Mouse (Mus musculus): ENCODE measurements around the gene Rgmb. TPM values are rescaled to one million over a fixed set of nuclear protein-coding genes. Genes with fewer than 3 reads are reported as not detected.

Gene Rgmb
- polyA plus RNA-seq, 1 experiment from 2014 or later, result 14.2 TPM

GRCm38 (mm10) chr17:15804008-15804812, 26.6 kb downstream of the Rgmb start:
- no peak overlapping the region for H3K27ac ChIP-seq
- no peak overlapping the region for H3K4me3 ChIP-seq
- no peak for DNase-seq (ENCODE audit: low spot score)
- no peaks in the 10 kb centered on the region for H3K27me3 ChIP-seq (ENCODE audit: low read depth, poor library complexity, severe bottlenecking)
- H3K9me3 ChIP-seq (replicated peaks), result no peaks in the 10 kb centered on the region
- H3K36me3 ChIP-seq, result peaks cover 21% of the 10 kb centered on the region
- WGBS, result 52% methylated on average over 15 of the region's 15 CpGs
- H3K4me1 ChIP-seq, result peaks cover 22% of the 10 kb centered on the region

GRCm38 (mm10) chr17:15799195-15799793, 31.5 kb downstream of the Rgmb start:
- DNase-seq (ENCODE audit: low spot score), result no peak
- no peak overlapping the region for H3K27ac ChIP-seq
- WGBS, result 84% methylated on average over 3 of the region's 3 CpGs
- H3K27me3 ChIP-seq (ENCODE audit: low read depth, poor library complexity, severe bottlenecking), result no peaks in the 10 kb centered on the region
- no peaks in the 10 kb centered on the region for H3K4me1 ChIP-seq
- H3K4me3 ChIP-seq, result no peak overlapping the region
- no peaks in the 10 kb centered on the region for H3K36me3 ChIP-seq
- H3K9me3 ChIP-seq (replicated peaks), result no peaks in the 10 kb centered on the region

GRCm38 (mm10) chr17:15790716-15791115, 40.1 kb downstream of the Rgmb start:
- H3K4me3 ChIP-seq, result no peak overlapping the region
- no peaks in the 10 kb centered on the region for H3K4me1 ChIP-seq
- DNase-seq (ENCODE audit: low spot score), result no peak
- no peaks in the 10 kb centered on the region for H3K36me3 ChIP-seq
- 90% methylated on average over 8 of the region's 8 CpGs for WGBS
- H3K27ac ChIP-seq, result no peak overlapping the region
- no peaks in the 10 kb centered on the region for H3K27me3 ChIP-seq (ENCODE audit: low read depth, poor library complexity, severe bottlenecking)
- no peaks in the 10 kb centered on the region for H3K9me3 ChIP-seq (replicated peaks)

- DNase-seq (ENCODE audit: low spot score), result no peak
- Histone ChIP-seq H3K36me3 (no peaks in the 10 kb centered on the region), H3K4me1 (no peaks in the 10 kb centered on the region), H3K9me3 (replicated peaks) (no peaks in the 10 kb centered on the region), H3K27me3 (ENCODE audit: low read depth, poor library complexity, severe bottlenecking) (no peaks in the 10 kb centered on the region), H3K4me3 (no peak overlapping the region), H3K27ac (no peak overlapping the region)
- WGBS, result 31% methylated on average over 3 of the region's 3 CpGs
These were observed 43.8 kb downstream of the Rgmb start for GRCm38 (mm10) chr17:15787036-15787435.

GRCm38 (mm10) chr17:15777979-15778378, 52.9 kb downstream of the Rgmb start:
- no peak for DNase-seq (ENCODE audit: low spot score)
- 80% methylated on average over 6 of the region's 6 CpGs for WGBS
- H3K9me3 ChIP-seq (replicated peaks), result no peaks in the 10 kb centered on the region

GRCm38 (mm10) chr17:15776349-15776748, 54.5 kb downstream of the Rgmb start:
- WGBS, result 74% methylated on average over 5 of the region's 5 CpGs
- Histone ChIP-seq H3K9me3 (replicated peaks) (no peaks in the 10 kb centered on the region), H3K27ac (no peak overlapping the region), H3K27me3 (ENCODE audit: low read depth, poor library complexity, severe bottlenecking) (no peaks in the 10 kb centered on the region), H3K4me1 (no peaks in the 10 kb centered on the region), H3K36me3 (peaks cover 12% of the 10 kb centered on the region), H3K4me3 (no peak overlapping the region)
- no peak for DNase-seq (ENCODE audit: low spot score)

More at GRCm38 (mm10) chr17:15777979-15778378, 52.9 kb downstream of the Rgmb start:
- Histone ChIP-seq H3K4me3 (no peak overlapping the region), H3K4me1 (no peaks in the 10 kb centered on the region), H3K27me3 (ENCODE audit: low read depth, poor library complexity, severe bottlenecking) (no peaks in the 10 kb centered on the region), H3K27ac (no peak overlapping the region), H3K36me3 (0 out of 2 replicates have a peak, but pooled peaks cover under 1% of the 10 kb centered on the region)

GRCm38 (mm10) chr17:15774565-15775215, 56.1 kb downstream of the Rgmb start:
- Histone ChIP-seq H3K4me3 (no peak overlapping the region), H3K27me3 (ENCODE audit: low read depth, poor library complexity, severe bottlenecking) (no peaks in the 10 kb centered on the region), H3K36me3 (peaks cover 29% of the 10 kb centered on the region), H3K27ac (no peak overlapping the region), H3K4me1 (no peaks in the 10 kb centered on the region), H3K9me3 (replicated peaks) (no peaks in the 10 kb centered on the region)
- no peak for DNase-seq (ENCODE audit: low spot score)
- WGBS, result 85% methylated on average over 5 of the region's 5 CpGs

GRCm38 (mm10) chr17:15773956-15774355, 56.9 kb downstream of the Rgmb start:
- peaks cover 36% of the 10 kb centered on the region for H3K36me3 ChIP-seq
- no peak overlapping the region for H3K27ac ChIP-seq
- no peaks in the 10 kb centered on the region for H3K4me1 ChIP-seq
- no peak for DNase-seq (ENCODE audit: low spot score)
- no peak overlapping the region for H3K4me3 ChIP-seq
- H3K27me3 ChIP-seq (ENCODE audit: low read depth, poor library complexity, severe bottlenecking), result no peaks in the 10 kb centered on the region
- WGBS, result 90% methylated on average over 6 of the region's 6 CpGs
- H3K9me3 ChIP-seq (replicated peaks), result no peaks in the 10 kb centered on the region

GRCm38 (mm10) chr17:15769081-15769724, 61.6 kb downstream of the Rgmb start:
- 95% methylated on average over 7 of the region's 7 CpGs for WGBS
- H3K9me3 ChIP-seq (replicated peaks), result no peaks in the 10 kb centered on the region
- peaks cover 84% of the 10 kb centered on the region for H3K36me3 ChIP-seq
- H3K27ac ChIP-seq, result no peak overlapping the region
- H3K27me3 ChIP-seq (ENCODE audit: low read depth, poor library complexity, severe bottlenecking), result no peaks in the 10 kb centered on the region
- DNase-seq (ENCODE audit: low spot score), result no peak
- no peak overlapping the region for H3K4me3 ChIP-seq
- no peaks in the 10 kb centered on the region for H3K4me1 ChIP-seq

- H3K9me3 ChIP-seq (replicated peaks), result no peaks in the 10 kb centered on the region
- H3K36me3 ChIP-seq, result peaks cover 90% of the 10 kb centered on the region
- H3K4me1 ChIP-seq, result no peaks in the 10 kb centered on the region
- no peak overlapping the region for H3K27ac ChIP-seq
- no peaks in the 10 kb centered on the region for H3K27me3 ChIP-seq (ENCODE audit: low read depth, poor library complexity, severe bottlenecking)
- WGBS, result 93% methylated on average over 8 of the region's 8 CpGs
- H3K4me3 ChIP-seq, result no peak overlapping the region
- DNase-seq (ENCODE audit: low spot score), result no peak
These were observed 69.6 kb downstream of the Rgmb start for GRCm38 (mm10) chr17:15761191-15761590.
